Mouse (Mus musculus) spleen, postnatal 4 days (tissue): Measurements from ENCODE around the gene Catsperz.

Experiments
- DNase-seq, 2 experiments: peaks; one replicate each; pipeline ENCODE4 v3.0.0; 2022; ENCODE audit warnings: low spot score in 2 of 2

Catsperz gene

DNA sequence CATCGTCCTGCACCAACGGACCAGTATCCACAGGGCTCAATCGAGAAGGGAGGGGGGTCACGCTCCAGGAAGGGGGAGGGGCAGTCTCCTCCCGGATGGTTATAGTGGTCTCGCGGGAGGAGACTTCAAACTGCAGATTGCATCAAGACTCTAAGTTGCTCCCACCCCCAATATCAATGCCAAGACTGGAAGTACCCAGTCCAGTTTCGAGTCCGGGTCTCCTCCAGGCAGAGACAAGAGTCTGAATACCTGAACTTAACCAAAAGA, at the start of gene Catsperz:
Catsperz (minus strand) TSS at position 74 of the 267 bp plus-strand sequence.
- no peak for DNase-seq

DNA sequence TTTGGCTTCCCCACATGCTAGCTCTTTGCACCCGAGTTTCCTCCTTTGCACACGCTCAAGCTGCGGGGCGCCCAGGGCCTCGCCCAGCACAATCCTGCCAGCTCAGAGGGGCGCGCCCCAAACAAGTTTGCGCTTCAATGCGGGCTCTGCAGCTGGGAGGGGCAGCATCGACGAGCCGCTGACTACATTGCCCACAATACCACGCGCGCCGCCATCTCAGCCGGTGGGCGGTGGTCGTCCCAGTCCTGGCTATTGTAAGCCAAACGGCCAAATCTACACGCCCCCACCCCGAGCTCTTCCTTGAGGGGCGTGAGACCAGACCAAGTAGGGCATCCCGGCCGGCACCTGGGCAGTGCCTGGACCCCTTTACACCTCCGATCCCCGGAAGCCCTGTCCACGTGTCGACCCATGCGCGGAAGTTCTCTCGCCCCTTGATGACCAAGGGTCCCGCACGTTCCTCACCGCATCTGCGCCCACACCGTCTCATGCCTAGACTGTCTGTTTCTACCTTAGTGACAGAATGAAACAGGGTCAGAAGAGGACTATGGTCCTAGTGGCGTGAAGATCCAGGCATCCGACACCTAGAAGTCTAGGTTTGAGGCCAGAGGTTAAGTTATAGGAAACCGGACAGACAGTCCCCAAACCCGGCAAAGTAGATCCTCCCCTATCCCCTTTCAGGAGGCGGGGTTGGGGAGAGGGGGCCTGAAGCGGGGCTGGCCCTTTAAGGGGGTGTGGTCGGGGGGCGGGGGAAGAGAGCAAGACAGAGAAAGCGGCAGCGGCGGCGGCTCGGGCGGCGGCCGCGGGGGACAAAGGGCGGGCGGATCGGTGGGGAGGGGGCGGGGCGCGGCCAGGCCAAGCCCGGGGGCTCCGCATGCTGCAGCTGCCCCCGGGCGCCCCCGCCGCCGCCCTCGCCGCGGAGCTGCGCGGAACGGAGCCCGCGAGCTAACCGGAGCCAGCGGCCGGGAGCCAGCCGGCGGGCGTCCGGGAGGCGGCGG, 49.3 kb upstream of the Catsperz start, which contains the start of gene Ppp1r14b:
Ppp1r14b (plus strand) TSS at position 758 of the 995 bp plus-strand sequence.
- DNase-seq, result peak; percentile 76 to 89

DNA sequence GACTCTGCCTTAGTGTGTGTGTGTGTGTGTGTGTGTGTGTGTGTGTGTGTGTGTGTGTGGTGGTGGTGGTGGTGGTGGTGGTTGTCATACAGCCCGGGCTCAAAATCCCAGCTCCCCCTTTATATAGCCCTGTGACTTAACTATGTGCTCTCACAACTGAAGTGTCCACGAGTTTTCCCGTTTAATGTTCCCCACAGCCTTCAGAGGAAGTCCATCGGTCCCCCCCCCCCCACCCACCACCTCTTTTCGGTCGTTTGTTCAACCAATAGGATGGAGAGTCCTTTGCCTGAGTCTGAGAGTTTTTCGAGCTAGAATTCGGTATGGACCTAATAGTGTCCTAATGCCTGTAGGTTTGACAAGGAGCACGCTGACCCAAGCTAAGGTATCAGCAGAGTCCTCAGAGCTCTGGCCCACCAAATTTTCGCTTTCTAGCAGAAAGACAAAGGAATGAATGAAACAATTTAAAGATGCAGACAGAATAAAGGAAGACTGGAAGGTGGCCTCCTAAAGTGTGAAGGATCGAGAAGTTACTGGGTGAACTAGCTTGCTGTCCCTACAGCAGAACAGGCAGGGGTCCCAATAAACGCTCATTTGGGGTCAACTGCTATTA, 48.5 kb upstream of the Catsperz start:
- no peak for DNase-seq

DNA sequence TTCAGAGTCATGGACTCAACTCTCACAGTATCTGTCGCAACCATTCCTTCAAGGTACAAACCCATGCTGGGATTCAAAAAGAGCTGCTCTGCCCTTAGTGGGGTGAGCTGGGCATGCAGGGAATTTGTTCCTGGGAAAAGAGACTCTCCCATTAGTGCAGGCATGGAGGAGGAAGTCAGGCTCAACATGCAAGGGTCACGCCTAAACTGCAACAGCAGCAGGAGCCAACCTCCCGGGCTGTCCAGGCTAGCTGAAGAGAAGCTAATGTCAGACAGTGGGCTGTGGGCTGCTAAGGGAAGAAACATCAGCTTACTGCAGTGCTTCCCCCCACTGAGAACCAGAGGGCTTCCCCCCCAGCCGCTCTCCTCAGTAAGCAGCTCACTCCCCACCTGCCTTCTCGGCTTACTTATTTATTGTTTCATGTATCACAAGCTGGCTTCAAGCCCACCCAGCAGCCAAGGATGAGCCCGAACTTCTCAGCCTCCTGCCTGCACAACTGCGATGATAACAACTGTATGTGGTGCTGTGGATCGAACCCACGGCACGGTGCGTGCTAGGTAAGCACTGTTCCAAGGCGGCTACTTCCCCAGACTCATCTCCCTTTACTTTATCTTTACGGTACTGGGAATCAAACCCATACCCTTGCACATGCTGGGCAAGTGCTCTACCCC, 47.2 kb upstream of the Catsperz start:
- DNase-seq, result no peak

DNA sequence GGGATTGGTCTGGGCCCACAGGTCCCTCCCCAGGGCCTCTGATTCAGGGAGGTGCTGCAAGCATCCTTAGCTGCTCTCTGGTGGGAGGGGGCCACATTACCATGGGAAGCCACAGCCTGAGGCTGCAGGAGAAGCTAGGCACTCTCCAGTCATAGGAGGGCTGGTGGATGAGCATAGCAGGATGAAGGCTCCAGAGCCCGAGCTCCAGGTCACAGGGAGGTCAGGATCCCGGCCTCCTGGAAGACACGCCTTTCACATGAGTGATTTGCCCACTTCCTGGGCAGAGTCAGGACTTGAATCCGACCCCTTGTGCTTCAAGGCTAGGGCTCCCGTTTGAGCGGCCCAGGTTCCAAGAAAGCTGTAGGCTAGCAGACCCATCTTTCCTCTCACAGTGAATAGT, 46.5 kb upstream of the Catsperz start:
- DNase-seq, result no peak

DNA sequence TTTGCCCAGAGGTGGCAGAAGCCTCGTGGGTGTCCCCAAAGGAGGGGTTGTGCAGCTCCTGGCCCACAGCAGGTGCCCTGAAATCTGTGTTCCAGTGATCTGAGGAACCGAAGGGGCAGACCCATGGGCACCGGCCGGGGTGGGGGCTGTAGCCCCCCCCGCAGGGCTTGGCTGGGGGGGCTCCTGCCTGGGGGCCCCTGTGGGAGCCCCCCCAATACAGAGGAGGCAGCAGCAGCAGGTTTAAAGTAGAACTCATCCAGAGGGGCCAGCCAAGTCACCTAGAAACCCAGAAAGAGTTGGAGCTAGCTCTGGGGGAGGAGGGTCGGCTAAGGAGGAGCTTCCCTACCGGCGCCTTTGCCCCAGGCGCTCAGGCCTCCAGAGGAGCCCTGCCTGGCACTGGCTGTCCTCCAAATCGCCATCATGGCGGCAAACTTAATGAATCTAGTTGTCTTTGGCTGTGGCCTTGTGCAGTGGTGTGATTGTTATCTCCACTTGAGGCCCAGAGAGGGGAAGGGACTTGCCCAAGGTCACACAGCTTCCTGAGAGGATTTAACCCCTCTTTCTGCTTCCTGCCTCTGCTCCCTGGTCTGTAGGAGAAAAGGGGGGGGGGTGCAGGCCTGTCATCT, 45.4 kb upstream of the Catsperz start:
- no peak for DNase-seq

DNA sequence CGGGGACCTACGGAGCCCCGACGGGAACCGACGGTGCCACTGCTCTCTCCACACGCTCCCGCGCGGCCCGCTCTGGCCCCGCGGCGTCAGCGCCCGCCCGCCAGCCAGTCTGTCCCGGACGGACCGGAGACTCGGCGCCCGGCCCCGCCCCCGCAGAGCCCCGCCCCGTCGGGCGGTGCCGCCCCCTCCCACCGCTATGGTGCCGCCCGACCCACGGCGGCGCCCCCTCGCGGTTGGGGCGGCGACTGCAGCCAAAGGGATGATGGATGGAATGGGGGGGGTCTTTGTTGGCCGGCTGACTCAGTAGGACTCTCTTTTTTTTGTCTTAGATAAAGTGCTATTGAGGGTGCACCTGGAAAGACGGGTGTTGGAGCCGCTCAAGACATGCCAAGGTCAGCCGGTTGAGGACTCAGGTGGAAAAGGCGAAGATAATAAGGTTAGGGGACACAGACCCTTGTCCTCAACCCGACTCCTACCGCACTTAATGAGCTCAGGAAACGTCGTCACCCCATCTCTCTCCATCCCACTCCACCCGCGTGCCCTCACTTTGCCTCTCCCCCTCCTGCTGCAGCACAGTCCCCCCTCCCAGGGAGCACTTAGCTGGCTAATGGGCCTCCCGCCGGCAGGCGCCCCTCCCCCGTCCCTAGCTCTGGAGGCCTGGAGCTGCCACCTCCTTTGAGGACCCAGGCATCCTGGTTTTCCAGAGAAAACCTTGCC, 44.6 kb upstream of the Catsperz start:
- DNase-seq, result peak; percentile 77 to 91

DNA sequence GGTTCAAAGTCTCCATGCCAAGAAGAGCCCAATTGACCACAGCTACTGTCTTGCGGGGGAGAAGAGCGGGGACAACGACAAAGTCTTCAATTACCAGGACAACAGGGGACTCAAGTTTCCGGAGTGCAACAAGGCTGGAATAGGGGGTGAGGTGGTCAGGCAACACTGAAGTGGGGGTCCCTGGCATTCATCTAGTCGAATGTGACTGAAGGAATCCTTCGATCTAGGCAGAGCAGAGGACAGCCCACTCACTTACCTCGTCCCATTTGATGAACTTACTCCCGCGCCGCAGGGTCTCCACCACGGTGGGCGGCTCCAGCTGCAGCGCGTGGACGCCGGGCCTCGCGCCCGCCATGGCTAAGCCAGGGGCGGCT, 44.1 kb upstream of the Catsperz start:
- DNase-seq, result no peak

DNA sequence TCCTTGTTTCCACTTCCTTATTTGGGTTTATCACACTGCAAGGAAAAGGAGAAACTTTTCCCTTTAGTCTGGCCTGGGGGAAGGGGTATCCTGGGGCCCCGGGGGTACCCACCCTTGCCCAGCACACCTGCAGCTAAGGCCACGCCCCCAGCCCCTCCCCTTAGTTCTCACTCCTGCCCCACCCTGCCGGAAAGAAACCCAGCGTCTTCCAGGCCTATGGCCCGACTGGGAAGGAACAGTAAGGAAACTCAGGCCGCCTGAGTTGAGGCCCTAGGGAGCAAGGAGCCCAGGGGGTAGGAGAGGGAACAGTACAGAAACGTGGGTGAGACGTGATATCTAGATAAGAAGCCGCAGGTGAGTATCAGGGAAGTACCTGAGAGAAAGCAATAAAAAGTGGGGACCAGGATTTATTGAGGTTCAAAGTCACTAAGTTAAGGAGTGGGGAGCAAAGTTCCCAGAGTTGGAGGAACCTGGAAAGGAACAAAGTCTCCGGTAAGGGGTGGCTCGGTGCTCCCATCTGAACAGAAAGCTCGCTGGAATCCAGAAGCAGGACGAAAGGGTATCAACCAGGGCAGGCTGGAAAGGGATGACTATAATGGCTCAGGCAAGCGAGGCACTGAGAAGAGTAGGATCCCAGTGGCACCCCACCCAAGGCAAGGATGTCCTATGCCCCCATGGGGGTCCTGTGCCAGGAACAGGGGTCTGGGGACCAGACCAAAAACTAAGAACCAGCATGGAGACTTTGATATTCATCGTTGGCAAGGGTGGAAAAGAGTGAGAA, 43.5 kb upstream of the Catsperz start:
- DNase-seq, result peak in 1 of 2 experiments; percentile 64

DNA sequence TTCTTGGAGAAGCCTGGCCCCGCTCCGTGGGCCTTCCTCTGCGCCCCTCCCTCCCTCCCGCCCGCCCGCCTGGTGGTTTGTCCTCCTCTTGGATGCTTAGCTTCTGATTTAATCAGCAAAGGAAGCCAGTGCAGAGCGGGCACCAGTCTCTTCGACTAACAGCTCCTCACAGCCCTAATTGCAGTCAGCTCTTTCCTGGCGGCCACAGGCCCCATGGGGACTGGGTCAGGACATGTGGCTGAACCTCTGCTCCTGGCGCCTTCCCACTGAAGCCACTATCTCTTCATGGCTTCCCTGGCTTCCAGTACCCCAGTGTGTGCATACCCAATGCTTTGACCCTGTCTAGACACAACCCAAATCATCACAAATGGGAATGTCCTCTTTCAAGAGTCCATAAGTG, 31.3 kb upstream of the Catsperz start:
- no peak for DNase-seq

DNA sequence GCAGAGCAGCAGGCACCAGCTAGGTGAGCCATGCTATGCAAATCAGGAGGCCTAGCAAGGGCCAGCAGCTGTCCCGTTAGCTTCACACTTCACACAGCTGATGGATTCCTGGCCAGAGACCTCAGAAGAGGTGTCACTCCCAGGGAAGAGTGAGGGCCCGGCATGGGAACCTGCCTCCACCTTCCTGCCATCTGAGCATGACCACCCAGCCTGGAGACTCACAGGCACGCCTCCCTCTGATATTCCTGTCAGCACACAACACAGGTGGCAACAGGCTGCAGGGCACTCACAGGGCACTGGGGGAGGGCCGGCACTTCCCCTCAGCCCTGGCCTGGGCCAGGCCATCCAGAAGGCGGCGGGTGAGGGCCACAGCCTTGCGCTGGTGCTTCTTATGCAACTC, 30.2 kb upstream of the Catsperz start:
- no peak for DNase-seq

DNA sequence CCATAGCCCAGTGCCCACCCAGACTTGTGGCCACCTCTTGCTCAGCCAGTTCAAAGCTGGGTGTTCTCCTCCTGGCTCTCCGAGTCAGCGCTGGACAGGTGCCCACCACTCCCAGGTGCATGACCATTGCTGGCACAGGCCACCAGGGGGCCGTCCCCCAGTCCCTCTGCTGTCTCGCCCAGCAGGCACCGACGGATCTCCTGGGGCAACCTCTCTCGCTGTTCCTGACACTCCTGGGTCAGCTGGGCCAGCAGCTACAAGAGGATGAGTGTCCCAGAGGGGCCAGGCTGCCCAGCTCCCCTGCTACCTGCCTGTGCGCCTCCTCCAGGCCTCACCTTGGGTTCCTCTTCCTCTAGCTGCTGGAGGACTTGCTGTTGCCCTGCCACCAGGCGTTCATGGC, 28.9 kb upstream of the Catsperz start:
- peak; percentile 48 to 78 for DNase-seq

DNA sequence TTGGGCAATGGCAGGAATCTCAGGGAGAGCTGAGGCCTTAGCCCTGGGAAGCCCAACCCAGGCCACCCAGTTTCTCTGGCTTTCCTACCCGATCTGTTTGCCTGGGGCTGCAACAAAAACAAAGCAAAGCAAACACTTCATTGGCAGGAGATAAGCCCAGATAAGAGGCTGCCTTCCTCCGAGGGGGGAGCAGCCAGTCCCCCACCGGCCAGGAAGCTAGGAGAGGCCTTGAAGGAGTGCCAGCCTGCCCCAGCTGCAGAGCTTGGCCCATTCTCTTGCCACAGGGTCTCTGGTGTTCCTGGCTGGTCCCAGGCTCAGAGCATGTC, 27.5 kb upstream of the Catsperz start:
- DNase-seq, result peak in 1 of 2 experiments; percentile 68

DNA sequence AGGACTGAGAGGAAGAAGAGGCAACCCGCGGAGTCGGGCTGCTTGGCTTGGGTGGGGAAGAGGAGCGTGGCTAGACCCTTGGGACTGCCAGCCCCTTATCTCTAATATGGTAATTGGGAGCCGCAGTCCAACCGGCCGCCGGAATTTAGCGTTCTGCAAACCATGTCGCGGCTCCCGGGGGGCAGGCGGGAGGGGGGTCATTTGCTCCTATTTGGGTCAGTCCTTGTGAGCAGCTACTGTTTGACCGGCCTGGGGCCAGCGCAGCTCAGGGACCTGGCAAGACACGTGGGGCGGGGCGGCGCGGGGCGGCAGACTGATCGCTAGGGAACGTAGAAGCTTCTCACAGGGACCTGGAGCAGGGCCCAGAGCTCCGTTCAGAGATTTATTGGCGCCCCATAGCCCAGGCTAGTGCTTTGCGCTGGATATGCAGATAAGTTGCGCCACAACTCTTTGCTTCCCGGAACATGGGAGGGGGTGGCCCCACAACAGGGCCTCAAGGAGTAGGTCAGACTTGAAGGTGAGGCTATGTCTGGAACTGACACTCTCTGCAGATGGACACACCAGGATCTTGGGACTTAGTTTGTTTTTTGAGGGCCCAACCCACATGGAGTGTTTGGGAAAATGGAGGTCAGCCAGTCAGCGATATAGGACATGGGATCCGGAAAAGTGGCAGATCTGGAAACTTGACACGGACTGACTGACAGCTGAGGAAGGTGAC, 27.0 kb upstream of the Catsperz start:
- DNase-seq, result peak; percentile 62 to 82

DNA sequence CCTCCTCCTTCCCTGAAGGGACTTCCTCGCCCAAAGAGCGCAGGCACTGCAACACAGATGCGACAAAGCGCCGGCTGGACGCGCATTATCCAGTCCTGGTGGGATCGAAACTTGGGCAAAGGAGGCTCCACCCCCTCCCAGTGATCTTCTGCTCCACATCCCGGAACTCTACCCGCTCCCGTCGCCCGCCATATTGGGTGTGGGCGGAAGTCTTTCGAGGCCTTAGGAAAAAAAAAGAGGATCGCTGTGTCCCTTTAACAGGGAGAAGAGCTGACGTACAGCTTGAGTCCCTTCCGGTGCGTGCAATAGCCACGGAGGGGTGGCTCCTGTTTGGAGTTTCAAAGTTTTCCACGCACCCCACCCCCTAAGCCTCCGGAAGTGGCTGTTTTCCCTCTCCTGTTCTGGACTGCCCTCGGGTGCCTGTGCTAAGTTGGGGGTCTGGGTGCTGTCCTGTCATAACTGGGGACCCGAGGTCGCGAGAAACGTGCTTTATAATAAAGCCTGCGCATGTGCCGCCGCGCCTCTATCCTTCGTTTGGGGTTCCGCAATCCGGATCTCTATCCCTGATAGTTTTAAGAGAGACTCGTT, 26.3 kb upstream of the Catsperz start:
- peak; percentile 76 to 85 for DNase-seq

DNA sequence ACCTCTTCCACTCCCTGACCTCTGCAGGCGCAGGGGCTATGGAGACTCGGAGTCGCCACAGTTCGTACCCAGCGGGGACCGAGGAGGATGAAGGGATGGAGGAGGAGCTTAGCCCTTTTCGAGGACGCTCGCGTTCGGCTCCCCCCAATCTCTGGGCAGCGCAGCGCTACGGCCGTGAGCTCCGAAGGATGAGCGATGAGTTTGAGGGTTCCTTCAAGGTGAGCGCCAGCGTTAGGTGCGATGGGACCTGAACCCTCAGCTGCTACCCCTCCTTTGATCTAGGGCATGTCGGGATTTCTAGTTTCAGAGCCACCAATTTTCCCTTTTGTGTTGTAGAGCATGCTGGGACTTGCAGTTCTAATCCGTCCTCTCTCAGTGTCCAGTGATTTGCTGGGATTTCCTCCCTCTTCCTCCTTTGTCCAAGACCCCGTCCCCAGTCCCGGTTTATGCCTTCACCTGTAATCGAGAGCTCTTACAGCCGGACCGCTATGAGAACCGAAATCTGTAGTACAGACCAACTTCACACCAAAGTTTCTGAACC, 25.5 kb upstream of the Catsperz start:
- DNase-seq, result peak in 1 of 2 experiments; percentile 68

DNA sequence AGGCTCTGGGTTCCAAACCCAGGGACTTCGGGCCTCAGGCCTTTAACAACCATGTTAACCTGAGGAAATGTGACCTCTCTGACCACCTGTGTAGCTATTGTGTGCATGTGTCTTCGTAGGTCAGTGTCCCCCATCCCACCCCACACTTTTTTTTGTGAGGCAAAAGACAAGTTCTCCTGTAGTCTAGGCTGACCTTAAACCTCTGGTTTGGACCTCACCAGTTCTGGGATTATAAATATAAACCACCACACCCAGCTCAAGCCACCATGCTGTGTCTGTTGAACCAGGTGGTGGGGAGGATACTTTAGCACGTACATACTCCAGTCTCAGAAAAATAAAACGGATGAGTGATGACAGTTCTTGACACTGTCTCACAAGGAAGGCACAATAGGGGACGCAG, 24.8 kb upstream of the Catsperz start:
- no peak for DNase-seq

DNA sequence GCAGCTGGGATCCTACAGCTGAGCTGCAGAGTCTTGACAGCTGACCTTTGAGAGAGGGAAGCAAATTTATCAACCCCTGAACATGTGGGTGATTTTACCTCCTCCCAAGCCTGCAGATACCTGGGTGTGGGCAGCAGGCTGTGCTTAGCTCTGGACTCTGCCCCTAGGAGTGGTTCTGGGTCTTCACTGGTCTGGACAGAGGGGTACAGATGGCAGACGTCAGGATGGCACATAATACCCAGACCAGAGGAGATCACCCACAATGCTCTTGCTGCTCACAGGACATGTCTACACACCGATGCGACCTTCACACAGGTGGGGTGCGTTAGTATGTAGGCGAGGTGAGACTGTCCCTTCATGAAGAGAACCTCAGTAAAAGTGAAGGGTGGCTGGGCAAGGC, 24.4 kb upstream of the Catsperz start:
- no peak for DNase-seq

DNA sequence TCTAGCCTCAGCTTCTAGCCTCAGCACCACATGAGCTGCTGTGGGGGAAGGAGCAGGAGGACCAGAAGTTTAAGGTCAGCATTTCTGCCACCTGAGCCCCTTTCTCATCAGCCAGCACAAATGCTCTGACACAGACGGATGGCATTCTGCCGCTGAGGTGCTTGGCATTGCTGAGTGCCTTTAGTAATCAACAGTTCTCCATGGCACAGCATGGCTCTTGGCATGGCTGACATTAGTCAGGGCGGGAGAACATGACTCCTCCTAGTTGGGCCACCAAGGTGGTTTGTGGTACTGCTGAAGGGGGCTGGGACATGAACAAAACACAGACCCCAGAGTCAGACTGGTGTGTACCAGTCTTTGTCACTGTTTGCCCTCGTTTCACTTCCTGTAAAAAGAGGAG, 23.0 kb upstream of the Catsperz start:
- DNase-seq, result no peak

DNA sequence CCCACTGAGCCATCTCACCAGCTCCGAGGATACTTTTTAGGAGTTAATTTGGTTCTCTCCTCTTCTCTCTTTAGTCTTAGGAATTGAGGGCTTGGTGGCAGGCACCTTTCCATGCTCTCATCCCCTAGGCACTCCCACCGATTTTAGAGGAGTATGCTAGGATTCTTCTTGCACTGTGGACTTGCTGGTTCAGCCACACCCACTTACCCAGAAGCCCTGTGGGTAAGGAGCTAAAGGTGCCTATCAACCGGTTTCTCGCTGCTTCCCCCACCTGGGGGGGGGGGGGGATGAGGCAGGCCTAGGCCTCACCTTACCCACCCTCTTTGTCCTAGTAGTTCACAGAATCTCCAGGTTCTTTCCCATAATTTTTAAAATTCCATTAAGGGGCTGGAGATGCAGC, 22.6 kb upstream of the Catsperz start:
- DNase-seq, result no peak
